In the genomic region with DNA sequence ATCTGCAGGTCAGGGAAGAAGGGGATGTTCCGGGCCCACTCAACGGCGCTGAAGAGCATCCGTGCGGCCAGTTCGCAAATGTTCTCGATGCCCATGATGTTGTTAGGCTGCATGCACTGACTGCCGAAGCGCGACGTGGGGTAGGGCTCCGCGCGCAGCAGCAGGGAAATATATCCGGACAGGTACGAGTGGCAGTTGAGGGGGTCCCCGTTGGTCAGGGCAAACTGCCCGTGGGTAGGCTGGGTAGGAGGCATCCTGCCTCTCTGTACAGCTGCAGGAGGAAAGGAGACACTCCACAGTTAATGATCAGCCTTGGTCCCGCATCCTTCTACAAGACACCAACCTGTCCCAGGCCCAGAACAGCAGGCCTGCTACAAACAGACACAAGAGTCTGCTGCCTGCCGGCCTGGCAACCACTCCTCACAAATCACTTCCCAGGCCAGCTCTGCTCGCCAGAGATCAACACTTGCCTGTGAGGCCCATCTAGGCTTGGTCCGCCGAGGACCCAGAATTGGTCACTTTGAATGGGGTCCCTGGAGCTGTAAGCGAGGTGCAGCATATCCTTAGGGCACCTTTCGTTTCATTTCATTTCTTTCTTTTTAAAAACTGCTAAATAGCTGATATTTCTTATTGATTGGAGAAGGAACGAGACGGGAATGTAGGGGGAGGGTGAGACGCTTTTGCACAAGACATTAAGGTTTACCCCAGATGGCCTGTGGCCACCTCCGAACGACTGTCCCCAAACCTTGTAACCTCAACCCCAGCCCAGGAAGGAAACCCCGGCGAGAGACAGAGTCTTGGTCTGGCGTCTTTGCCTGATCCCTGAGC, we compare ENCODE assay signal across 9 mouse cellular contexts. TPM values are rescaled to one million over a fixed set of nuclear protein-coding genes. Genes with fewer than 3 reads are reported as not detected.
A peak's percentile ranks its signal among the peaks of the same experiment; 100 is the strongest.
DNase-seq lines count a peak whose midpoint lies in the region; ATAC-seq lines count a peak whose summit lies in the region.
"Had no signal": no experiment of that assay in that cellular context is flagged by ENCODE, and none has a peak within 500 bp of the region (broad histone marks: within the 10 kb centered on the region; RNA-seq: fewer than 3 reads in every experiment).

No protein-coding gene starts in this region.

- H3K9ac ChIP-seq in heart, embryonic 11.5 days (ENCODE audit: low read depth, low read length) = peak overlapping the region; percentile 95
- H3K9ac ChIP-seq in heart, embryonic 13.5 days = peak overlapping the region; percentile 97
- peak overlapping the region; percentile 96 for H3K9ac ChIP-seq in neural tube, embryonic 13.5 days

- no peak for DNase-seq in heart, postnatal 4 days
- DNase-seq in adipocyte (ENCODE audit: low spot score) = peak; percentile 72
- peak; percentile 68 to 72 for DNase-seq in kidney, postnatal 36 days
- no peak for DNase-seq in cerebellum, adult 9-11 months

- WGBS in heart, embryonic 11.5 days (ENCODE audit: insufficient replicate concordance) = 4% methylated on average over 33 of the region's 33 CpGs
- WGBS in heart, embryonic 13.5 days = 4% methylated on average over 33 of the region's 33 CpGs
- WGBS in neural tube, embryonic 13.5 days = under 1% methylated on average over 33 of the region's 33 CpGs

- no peaks in the 10 kb centered on the region for H3K36me3 ChIP-seq in heart, embryonic 11.5 days (ENCODE audit: control insufficient read depth, insufficient read depth, low read length)
- peaks cover 28% of the 10 kb centered on the region for H3K36me3 ChIP-seq in heart, embryonic 13.5 days
- H3K36me3 ChIP-seq in neural tube, embryonic 13.5 days = peaks cover 19% of the 10 kb centered on the region; the same call in 1 of the 2 replicates

- no peaks in the 10 kb centered on the region for H3K9me3 ChIP-seq in heart, embryonic 11.5 days (replicated peaks; ENCODE audit: control insufficient read depth, low read length)
- no peaks in the 10 kb centered on the region for H3K9me3 ChIP-seq in heart, embryonic 13.5 days
- H3K9me3 ChIP-seq in neural tube, embryonic 13.5 days = no peaks in the 10 kb centered on the region

- H3K4me2 ChIP-seq in heart, embryonic 11.5 days = peak overlapping the region; percentile 83
- H3K4me2 ChIP-seq in heart, embryonic 13.5 days = peak overlapping the region; percentile 82
- peak overlapping the region; percentile 90 for H3K4me2 ChIP-seq in neural tube, embryonic 13.5 days

- H3K4me1 ChIP-seq in heart, embryonic 11.5 days (ENCODE audit: control insufficient read depth, insufficient read depth, low read length) = 0 out of 2 replicates have a peak, but pooled peaks cover 3% of the 10 kb centered on the region
- peaks cover 18% of the 10 kb centered on the region for H3K4me1 ChIP-seq in heart, embryonic 13.5 days
- peaks cover 48% of the 10 kb centered on the region for H3K4me1 ChIP-seq in neural tube, embryonic 13.5 days (replicated peaks)

- H3K27me3 ChIP-seq in heart, embryonic 11.5 days (ENCODE audit: control insufficient read depth, insufficient read depth, low read length) = peaks cover 40% of the 10 kb centered on the region
- H3K27me3 ChIP-seq in heart, embryonic 13.5 days (replicated peaks) = peaks cover 49% of the 10 kb centered on the region
- H3K27me3 ChIP-seq in neural tube, embryonic 13.5 days = 0 out of 2 replicates have a peak, but pooled peaks cover under 1% of the 10 kb centered on the region
- H3K27me3 ChIP-seq: Patski had no signal

- peak overlapping the region; percentile 79 for H3K4me3 ChIP-seq in heart, embryonic 11.5 days (ENCODE audit: low read depth, low read length)
- H3K4me3 ChIP-seq in heart, embryonic 13.5 days = peak overlapping the region; percentile 80
- peak overlapping the region; percentile 92 for H3K4me3 ChIP-seq in neural tube, embryonic 13.5 days

- peak overlapping the region; percentile 96 for H3K27ac ChIP-seq in heart, embryonic 11.5 days (ENCODE audit: low read depth, low read length)
- H3K27ac ChIP-seq in heart, embryonic 13.5 days (replicated peaks) = peak overlapping the region; percentile 98
- H3K27ac ChIP-seq in neural tube, embryonic 13.5 days (replicated peaks) = peak overlapping the region; percentile 100

- no peak for ATAC-seq in heart, embryonic 11.5 days (replicated peaks; ENCODE audit: insufficient number of reproducible peaks, low FRiP score, low TSS enrichment)
- ATAC-seq in heart, embryonic 13.5 days (ENCODE audit: extremely low read depth, insufficient number of reproducible peaks, low FRiP score, low TSS enrichment) = no peak; the same call in 1 of the 2 replicates
- no peak for ATAC-seq in neural tube, embryonic 13.5 days (ENCODE audit: low read depth)
- ATAC-seq in megakaryocyte progenitor cell, adult 5-6 weeks (replicated peaks; ENCODE audit: poor library complexity) = no peak
- ATAC-seq: Patski had no signal

RNA-seq across cellular contexts. Expression of a gene that starts 8.3 kb away (rescaled TPM):
- polyA plus RNA-seq in heart, embryonic 11.5 days (2014; fragmentation: Nextera tagmentation; extraction: Ambion mirVana) = 30.4 and 34.4 TPM in 2 replicates
- total RNA-seq in heart, postnatal 4 days (2021) = 10 to 100 TPM; 34.3 to 35.0 TPM
- polyA plus RNA-seq in heart, embryonic 13.5 days (2015; fragmentation: Nextera tagmentation; extraction: Ambion mirVana) = 24.5 and 27.3 TPM in 2 replicates
- 85.5 and 87.8 TPM in 2 replicates for polyA plus RNA-seq in neural tube, embryonic 13.5 days (2015; fragmentation: Nextera tagmentation; extraction: Ambion mirVana)
- total RNA-seq in megakaryocyte progenitor cell, adult 5-6 weeks (2015) = not detected in 2 replicates
- not detected in 2 replicates for total RNA-seq in megakaryocyte progenitor cell, adult 5-6 weeks (2017)

Comparison
In these comparisons a context has a peak if more than half of its experiments do, and no peak if none do; other contexts are left out.
1. DNase-seq: peak in adipocyte (single experiment) and kidney, postnatal 36 days (2 of 2); none in heart, postnatal 4 days (single experiment) and cerebellum, adult 9-11 months (single experiment).
2. Peak in every context shown above with its lines, with median percentiles within 50 percentile points of each other: H3K27ac ChIP-seq, H3K4me2 ChIP-seq, H3K4me3 ChIP-seq and H3K9ac ChIP-seq.